Mouse (Mus musculus): ENCODE measurements around the gene Abca7.
"Not testable (repeated sequence)": the region's sequence is repeated elsewhere in the genome, so short reads cannot be mapped to it uniquely, and the experiment has no call there.

Abca7 gene

DNA sequence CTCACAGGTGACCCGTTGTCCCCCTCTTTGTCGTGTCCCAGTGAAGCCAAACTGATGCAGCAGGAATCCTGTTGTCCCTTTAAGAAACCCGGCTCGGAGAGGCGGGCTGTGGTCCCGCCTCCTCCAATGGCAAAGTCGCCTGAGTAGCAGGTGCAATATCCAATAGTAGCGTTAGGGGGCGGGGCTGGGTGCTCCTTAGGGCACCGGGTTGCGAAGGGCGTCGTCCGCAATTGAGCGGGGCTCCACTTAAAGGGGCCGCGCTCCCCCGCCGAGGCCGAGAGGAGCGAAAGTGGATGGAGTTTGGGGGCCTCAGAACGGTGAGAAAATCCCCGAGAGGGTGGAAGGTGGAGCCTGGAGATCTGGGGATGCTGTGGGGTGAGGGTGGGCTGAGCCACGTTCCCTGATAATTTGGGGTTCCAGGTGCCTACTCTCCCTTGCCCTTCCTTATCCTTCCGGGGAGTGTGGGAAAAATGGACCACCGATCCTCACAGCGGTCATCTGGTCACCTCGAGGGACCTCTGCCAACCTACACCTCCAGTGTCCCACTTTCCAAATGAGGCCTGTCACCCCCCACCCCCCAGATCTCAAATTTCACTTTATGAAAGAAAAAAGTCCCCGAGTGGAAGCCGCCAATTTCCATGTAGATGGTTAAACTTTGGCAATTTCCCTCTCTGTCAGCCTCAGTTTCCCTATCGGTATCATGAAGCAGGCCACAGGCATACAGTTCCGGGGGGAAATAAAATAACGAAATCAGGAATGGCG, at the start of gene Abca7:
Gene Abca7, plus strand, starts transcription at position 223 of the 762 bp plus-strand sequence.
- DNase-seq (ENCODE audit: low spot score) = peak; percentile 93

DNA sequence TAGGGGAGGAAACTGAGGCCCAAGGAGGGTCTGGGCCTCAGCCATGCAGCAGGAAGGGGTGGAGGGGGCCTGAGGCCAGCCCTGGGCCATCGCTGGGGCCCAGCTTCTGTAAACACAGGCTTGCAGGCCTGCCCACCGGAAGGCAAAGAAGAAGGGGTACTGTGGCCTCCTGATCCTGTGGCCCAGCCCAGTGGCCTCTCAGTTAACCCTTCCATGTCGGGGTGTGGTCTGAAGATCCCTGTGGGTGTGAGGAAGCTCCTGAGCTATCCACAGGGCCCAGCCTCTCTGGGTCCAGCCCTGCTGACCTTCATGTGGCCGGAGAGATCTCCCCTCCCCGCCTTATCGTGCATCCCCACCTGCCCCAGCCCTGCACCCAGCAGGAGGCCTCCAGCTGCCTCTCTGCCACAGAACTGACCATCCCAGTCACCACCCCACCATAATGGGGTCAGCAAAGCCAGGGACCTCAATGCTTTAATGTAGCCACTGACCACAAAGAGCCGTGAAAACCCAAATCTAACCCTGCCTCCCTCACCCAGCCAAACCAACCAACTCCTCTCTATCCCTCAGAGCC, 49.5 kb upstream of the Abca7 start:
- no peak for DNase-seq (ENCODE audit: low spot score)

- no peak for DNase-seq (ENCODE audit: low spot score)
Observed at GRCm38 (mm10) chr10:79947502-79947901, 48.8 kb upstream of the Abca7 start.

DNA sequence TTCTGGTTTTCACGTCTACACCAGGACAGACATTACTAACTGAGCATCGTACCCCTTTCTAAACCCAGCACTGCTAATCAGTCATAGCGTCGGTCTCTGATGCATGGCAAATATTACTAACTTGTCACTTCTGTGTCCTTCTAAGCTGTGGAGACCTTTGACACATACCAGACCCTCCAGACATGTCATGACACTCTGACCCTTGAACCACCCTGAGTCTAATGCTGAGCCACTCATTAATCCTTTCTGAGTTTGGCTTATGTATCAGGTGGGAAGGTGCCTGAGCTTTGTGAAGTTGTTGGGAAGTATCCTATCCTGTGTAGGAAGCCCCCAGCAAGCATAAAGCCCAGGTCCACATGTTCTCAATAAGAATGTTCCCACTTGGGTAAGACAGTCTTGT, 46.4 kb upstream of the Abca7 start:
- no peak for DNase-seq (ENCODE audit: low spot score)

DNA sequence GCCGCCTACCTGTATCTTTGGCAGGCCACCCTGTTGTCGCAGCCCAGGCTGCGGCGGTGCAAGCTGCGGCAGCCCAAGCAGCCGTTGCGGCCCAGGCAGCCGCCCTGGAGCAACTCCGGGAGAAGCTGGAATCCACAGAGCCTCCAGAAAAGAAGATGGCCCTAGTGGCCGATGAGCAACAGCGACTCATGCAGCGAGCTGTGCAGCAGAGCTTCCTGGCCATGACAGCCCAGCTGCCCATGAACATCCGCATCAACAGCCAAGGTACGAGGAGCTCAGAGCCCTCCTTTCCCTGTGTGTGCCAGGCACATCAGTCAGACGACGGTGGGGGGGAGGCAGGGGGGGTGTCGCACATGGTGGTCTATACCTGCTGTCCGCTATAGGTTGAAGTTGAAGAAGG, 45.6 kb upstream of the Abca7 start:
- no peak for DNase-seq (ENCODE audit: low spot score)

GRCm38 (mm10) chr10:79953946-79954345, 42.3 kb upstream of the Abca7 start:
- peak; percentile 18 for DNase-seq (ENCODE audit: low spot score)

DNA sequence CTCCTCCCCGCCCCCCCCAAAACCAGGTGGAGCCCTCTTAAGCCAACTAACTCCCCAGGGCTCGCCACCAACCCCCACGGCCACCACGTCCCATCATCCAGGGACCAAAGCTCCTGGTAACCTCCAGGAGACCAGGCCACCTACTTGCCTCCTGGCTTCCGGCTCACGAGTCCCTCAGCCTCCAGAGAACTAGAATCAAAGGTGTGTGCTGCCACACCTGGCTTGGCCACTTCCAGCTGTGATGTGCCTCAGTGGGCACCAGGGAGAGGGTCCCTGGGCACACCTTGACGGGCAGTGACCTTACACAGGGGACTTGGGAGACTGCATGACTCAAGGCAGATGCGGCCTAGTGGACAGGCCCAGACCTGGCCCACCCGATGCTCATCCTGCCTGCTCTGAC, 40.6 kb upstream of the Abca7 start:
- no peak for DNase-seq (ENCODE audit: low spot score)

- DNase-seq (ENCODE audit: low spot score) = no peak
Observed at GRCm38 (mm10) chr10:79956643-79957154, 39.6 kb upstream of the Abca7 start.

- peak; percentile 72 for DNase-seq (ENCODE audit: low spot score)
Observed at GRCm38 (mm10) chr10:79958140-79958816, 38.0 kb upstream of the Abca7 start.

DNA sequence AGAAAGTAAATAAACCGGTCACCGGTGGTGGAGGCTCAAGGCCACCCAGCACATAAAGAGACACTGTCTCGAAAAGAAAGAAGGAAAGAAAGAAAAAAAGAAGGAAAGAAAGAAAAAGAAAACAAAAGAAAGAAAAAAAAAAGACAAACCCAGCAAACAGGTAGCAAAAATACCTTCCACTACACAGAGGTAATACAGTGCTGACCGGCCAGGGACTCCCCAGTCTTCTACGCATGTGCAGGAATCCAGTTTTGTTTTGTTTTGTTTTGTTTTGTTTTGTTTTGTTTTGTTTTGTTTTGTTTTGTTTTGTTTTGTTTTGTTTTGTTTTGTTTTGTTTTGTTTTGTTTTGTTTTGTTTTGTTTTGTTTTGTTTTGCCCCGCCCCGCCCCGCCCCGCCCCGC, 36.9 kb upstream of the Abca7 start:
- DNase-seq (ENCODE audit: low spot score) = not testable (repeated sequence)

DNA sequence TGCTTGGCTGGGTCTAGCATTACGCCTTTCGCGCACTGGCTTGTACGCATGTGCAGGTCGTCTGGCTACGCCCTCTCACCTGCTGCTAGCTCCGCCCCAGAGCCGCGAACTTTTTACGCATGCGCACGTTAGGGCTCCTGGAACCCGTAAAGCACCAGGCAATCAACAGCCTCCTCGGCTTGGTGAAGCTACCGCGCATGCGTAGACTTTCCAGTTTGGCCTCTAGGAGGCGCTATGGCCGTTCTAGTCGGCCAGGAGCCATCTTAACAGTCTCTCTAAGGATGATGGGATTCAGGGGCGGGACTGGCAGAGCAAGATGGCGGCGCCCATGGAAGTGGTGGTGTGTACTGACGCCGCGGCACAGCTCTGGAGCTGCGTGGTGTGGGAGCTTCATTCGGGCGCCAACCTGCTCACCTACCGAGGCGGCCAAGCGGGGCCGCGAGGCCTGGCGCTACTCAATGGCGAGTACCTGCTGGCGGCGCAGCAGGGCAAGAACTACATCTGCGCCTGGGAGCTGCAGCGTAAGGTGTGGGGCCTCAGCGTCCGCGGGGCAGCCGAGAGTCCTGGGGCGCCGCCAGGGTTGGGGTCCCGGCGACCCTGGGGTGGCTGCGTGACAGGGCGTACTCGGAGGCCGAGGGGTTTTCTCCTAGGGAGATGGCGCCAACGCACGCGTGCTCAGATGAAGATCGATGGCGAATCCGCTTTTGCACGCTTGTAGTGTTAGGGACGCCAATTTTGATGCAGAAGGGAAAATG, 36.3 kb upstream of the Abca7 start, which contains the start of gene Wdr18:
Gene Wdr18, plus strand, starts transcription at position 306 of the 755 bp plus-strand sequence.
- peak; percentile 100 for DNase-seq (ENCODE audit: low spot score)

- DNase-seq (ENCODE audit: low spot score) = no peak
Observed at GRCm38 (mm10) chr10:79960671-79961294, 35.5 kb upstream of the Abca7 start.

GRCm38 (mm10) chr10:79964727-79965126, 31.6 kb upstream of the Abca7 start:
- DNase-seq (ENCODE audit: low spot score) = no peak

DNA sequence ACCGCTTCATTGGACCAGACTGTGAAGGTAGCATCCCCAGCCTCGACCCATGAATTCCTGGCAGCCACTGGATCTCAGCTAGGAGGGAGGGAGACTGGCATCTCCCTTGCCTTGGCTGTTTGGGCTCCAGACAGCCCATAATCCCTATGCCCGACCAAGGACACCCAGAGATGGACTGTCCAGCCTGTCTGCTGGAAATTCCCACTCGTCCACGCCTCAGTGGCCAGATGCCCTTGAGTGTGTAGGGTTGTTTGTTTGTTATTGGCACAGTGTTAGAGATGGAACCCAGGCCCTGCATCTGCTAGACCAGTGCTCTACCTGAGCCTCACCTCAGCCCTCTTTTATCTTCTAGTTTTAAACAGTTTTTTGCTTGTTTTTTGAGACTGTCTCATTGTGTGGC, 31.0 kb upstream of the Abca7 start:
- no peak for DNase-seq (ENCODE audit: low spot score)

GRCm38 (mm10) chr10:79966886-79967400, 29.4 kb upstream of the Abca7 start:
- no peak for DNase-seq (ENCODE audit: low spot score)

- no peak for DNase-seq (ENCODE audit: low spot score)
Observed at GRCm38 (mm10) chr10:79968181-79968580, 28.1 kb upstream of the Abca7 start.

- DNase-seq (ENCODE audit: low spot score) = no peak
Observed at GRCm38 (mm10) chr10:79969124-79969568, 27.1 kb upstream of the Abca7 start.

DNA sequence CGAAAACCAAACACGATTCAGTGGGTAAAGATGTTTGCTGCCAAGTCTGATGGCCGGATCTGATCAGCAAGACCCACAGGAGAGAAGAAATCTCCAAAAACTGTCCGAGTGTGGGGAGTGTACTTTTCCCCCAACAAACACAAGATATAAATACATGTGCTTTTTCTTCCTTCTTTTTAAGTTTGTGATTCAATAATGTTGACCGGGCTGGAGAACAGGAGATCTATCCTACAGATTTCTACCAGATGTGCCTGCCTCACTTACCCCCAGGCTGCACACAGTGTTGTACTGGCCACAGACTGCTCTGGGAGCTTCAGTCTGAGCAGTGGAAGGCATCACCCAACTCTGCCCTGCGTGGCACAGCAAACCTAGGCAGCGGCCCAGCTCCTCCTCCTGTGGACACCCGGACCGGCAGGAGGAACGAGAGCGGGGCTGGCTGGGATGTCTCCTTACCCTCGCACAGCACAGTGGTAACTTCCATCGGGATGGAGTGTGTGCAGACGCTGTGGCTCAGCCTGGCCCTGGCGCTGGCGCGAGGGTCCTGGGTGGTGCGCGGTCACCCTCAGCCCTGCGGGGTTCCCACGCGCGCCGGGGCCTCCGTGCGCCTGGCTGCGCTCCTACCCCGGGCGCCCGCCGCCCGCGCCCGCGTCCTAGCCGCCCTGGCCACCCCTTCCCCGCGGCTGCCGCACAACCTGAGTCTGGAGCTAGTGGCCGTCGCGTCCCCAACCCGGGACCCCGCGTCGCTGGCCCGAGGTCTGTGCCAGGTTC, 25.7 kb upstream of the Abca7 start, which contains the start of gene Grin3b:
Gene Grin3b, plus strand, starts transcription at position 301 of the 768 bp plus-strand sequence.
- DNase-seq (ENCODE audit: low spot score) = no peak

DNA sequence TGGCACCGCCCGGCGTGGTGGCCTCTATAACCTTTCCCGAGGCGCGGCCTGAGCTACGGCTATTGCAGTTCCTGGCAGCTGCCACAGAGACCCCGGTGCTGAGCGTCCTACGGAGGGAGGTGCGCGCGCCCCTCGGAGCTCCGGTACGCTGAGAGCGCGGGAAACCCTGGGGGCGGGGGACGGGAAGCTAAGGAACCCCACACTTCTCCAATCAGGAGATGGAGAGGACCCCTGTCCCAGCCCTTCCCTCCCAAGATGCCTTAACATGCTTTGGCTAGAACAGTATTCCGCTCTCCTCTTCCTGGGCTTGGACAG, 25.2 kb upstream of the Abca7 start:
- no peak for DNase-seq (ENCODE audit: low spot score)

- DNase-seq (ENCODE audit: low spot score) = no peak
Observed at GRCm38 (mm10) chr10:79972831-79973230, 23.5 kb upstream of the Abca7 start.

- no peak for DNase-seq (ENCODE audit: low spot score)
Observed at GRCm38 (mm10) chr10:79974087-79974486, 22.2 kb upstream of the Abca7 start.
